Mouse (Mus musculus): ENCODE measurements at regions not wholly inside any gene's neighbourhood (a gene's known extent, or its start where the extent isn't known, plus 50 kb on each side); places are given as distances from the start of the nearest gene placed in this dataset.

DNA sequence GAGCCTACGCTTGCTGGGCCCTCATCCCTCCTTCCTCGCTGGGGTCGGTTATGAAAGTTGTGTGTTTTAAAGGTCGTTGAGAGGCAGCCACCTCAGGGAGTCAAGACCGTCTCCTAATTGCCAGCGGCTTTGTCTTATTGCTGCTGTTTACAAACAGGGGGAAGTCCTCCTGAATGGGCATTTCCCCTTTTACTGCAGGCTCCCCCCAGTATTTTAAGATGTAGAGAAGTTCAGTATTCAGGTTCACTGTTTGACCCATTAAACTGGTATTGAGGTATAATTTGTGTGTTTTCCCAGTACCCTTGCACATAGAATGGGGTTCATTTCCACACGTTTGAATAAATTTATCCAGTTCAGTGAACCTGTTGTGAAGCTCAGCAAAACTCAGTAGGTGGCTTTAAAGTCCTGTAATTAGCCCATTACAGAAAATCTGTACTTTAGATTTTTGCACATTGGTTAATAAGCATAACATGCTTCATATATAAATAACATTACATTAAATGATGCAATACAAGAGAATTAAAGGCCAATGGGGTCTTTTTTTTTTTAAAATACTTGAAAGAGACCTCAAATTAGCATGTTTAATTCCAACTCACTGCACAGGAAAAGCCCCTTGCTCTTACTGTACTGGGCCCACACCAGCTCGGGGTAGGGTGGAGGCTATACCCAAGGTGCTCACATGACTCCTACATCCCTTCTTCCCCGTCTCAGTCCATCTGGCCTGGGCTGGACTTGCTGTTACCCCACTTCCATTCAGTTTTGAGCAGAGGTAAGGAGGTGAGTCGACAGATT lies 63.7 kb downstream of the Nkx2-1 start:
- DNase-seq (ENCODE audit: low spot score in 2 of 2): no peak

DNA sequence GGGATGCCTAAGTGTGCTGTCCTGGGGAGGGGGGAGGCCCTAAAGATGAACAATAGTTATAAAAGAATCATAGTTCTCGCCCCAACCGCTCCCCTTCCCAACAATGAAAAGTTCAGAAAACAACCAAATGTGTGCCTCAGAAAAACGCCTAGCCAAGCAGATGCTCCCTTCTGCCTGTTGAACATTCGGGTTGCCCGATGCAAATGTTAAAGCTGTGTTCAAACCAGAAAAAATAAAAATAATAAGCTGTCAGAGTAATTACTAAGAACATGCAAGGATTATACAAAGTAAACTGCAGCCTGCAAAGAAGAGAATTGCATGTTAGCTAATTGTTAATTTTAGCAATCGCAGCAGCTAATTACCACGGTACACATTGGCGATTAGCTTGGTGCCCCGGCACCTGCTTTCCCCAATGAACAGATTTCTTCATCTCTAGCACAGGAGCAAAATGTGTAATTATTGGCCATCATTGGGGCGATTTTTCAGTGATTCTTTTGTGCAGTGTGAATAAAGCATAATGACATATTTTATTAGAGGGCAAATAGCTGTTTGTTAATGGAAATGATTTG lies 65.7 kb downstream of the Nkx2-1 start:
- DNase-seq (ENCODE audit: low spot score in 2 of 2): no peak

GRCm38 (mm10) chr12:56459508-56460119 lies 77.1 kb downstream of the Nkx2-1 start:
- DNase-seq (ENCODE audit: low spot score in 2 of 2): no peak

- no peak for DNase-seq (ENCODE audit: low spot score in 2 of 2)
These were observed 77.8 kb downstream of the Nkx2-1 start for GRCm38 (mm10) chr12:56458665-56459507.

DNA sequence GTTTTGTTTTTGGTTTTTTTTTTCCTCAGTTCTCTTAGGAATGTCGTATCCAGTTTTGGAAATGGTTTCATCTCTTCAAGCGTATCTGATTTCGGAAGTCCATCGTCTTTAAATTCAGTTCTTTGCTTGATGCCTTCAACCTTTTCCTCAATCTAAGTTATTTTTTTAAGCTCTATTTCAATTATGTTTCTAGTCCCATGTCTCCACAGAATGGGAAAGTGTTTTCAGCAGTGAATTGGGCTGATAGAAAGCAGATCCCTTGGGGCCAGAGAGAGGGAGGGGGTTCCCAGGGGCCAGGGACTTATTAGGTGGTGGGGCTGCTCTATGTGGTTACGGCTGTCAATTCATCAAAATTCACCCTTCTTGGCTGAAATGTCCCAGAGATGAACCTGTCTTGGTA lies 78.8 kb downstream of the Nkx2-1 start:
- DNase-seq (ENCODE audit: low spot score in 2 of 2): no peak

DNA sequence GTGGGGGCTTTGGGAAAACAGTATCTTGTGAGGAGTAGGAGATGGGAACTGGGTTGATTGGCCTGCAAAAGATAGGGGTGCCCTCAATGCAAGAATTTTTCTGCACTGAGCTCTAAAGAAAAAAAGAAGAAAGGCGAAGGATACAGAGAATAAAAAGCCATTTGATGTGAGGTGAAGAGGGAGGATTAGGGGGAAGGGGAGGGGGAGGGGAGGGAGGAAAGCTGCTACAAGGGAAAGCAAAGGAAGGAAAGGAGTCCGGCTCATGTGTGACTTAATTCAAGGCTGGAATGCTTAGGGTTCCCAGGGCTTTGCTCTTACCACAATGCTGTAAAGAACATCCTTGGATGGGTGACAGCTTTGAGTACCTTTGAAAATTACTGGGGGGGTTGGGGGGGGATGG lies 79.4 kb downstream of the Nkx2-1 start:
- no peak for DNase-seq (ENCODE audit: low spot score in 2 of 2)

- no peak for DNase-seq (ENCODE audit: low spot score in 2 of 2)
These were observed 86.4 kb downstream of the Nkx2-1 start for GRCm38 (mm10) chr12:56450261-56450660.

GRCm38 (mm10) chr12:56448786-56449564 lies 87.7 kb downstream of the Nkx2-1 start:
- DNase-seq (ENCODE audit: low spot score in 2 of 2): no peak

DNA sequence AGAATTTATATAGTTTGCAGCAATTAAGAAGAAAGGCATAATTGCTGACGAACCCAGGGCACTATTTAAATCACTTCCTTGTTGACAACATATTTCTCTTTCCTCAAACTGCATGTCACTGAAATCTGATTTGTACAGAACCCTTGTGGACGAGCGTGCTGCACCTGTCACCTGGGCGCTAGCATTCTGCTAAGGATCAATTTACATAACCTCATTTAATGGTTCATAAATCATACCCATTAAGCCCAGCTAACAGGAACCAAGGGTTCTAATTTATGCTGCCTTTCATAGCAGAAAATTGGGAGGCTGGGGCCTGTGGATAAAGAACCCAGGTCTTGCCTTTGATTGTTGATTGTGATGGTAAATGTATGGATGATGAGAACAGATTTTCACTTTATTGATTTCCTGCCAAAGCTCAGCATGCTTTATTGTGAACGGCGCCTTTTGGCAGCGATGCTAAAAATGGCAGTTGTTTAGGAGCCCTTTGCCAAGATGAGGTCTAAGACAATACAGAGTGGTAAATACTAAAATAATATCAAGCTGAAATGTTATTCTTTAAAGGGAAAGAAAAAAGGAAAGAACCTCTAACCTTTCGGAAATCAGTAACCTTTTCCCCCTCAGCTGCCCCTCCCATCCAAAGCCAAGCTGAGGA lies 95.4 kb downstream of the Nkx2-1 start:
- DNase-seq (ENCODE audit: low spot score in 2 of 2): no peak

DNA sequence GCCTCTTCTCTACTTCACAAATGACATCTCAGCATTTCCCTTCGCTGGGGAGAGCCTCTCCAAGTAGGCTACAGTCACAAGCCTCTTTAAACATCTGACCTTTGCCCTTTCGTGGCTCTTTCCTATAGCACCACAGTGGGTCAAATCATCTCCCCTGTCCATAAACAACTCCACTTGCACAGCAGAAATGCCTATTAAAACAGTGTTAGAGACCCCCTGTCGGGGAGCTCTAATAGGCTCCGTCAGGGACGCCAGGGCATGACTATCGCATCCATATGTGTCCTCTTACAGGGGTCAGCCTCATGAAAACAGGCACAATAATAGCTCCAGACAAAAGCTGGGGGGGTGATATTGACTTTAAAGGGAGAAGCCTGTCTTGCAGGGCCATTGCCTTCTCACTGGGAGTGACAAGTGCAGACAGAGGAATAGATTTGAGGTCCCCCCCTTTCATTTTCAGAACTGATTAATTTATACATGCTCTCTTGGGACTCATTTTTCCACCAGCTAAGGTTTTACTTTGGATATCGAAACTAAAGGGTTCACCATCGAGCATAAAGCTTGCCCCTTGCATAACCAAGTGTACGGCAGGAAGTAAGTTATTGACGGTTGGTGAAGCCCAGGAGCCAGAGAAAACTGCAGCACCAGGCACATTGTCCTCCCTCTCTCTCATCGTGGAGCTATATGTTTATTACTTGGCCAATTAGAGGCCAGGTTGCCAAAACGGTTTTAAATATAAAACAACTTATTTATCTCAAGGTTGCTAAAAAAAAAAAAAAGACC lies 94.6 kb upstream of the Mbip start:
- DNase-seq (ENCODE audit: low spot score in 2 of 2): no peak

- no peak for DNase-seq (ENCODE audit: low spot score in 2 of 2)
These were observed 92.7 kb upstream of the Mbip start for GRCm38 (mm10) chr12:56438384-56438783.

DNA sequence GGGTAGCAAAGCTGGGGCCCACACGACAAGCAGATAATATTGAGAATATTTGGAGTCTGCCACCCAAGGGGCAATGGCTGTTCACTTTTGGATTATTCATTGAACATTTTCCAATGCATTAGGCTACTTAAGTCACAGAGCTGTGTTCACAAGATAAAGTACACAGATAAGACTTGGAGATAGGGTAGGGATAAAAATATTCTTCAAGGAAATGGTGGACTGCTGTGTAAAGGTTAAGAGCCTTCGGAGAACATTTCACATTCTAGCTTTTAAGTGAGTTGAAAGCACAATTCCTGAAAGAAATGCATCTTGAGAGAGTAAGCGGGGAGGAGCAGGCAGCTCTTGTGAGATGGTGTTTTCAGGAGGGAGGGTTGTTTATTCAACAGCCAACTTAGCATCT lies 92.3 kb upstream of the Mbip start:
- DNase-seq (ENCODE audit: low spot score in 2 of 2): no peak

GRCm38 (mm10) chr12:56426681-56427246 lies 81.1 kb upstream of the Mbip start:
- DNase-seq (ENCODE audit: low spot score in 2 of 2): no peak

GRCm38 (mm10) chr12:56416106-56416505 lies 70.4 kb upstream of the Mbip start:
- DNase-seq (ENCODE audit: low spot score in 2 of 2): no peak

GRCm38 (mm10) chr12:56414861-56415765 lies 69.4 kb upstream of the Mbip start:
- no peak for DNase-seq (ENCODE audit: low spot score in 2 of 2)

DNA sequence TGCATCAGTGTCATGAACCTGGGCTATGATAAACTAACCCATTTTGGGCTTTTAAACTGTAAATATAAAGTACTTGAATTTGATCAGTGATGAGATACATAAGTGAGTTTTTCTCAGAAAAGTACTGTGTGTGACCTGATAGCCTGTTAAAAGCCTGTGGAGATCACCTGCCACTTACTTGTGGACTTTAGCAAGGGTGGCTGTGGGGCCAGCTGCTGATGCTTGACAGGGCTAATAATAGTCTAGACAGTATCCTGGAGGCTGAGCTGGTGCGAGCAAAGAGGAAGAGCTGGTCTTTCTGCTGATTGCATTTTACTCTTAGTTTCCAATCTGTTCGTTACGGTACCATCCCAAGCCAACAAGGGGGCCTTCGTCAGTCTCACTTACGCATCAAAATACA lies 60.0 kb upstream of the Mbip start:
- no peak for DNase-seq (ENCODE audit: low spot score in 2 of 2)

GRCm38 (mm10) chr12:56404833-56405232 lies 59.1 kb upstream of the Mbip start:
- DNase-seq (ENCODE audit: low spot score in 2 of 2): peak in 1 of 2 experiments; percentile 27

DNA sequence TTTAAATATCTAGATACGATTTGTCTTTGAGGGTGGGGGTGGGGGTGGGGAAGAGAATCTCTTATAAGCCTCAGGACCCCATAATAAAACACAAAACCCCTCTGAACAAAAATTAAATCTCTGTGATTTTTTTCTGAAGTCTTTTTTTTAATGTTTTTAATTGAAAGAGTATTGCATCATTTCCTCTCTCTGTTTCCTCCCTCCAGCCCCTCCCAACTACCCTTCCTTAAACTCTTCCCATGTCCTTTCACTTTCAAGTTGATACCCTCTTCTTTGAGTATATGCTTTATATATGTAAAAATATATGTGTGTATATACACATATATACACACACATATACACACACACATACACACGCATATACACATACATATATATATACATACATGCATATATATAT lies 58.6 kb upstream of the Mbip start:
- no peak for DNase-seq (ENCODE audit: low spot score in 2 of 2)

GRCm38 (mm10) chr12:56403626-56404025 lies 57.9 kb upstream of the Mbip start:
- no peak for DNase-seq (ENCODE audit: low spot score in 2 of 2)
